Mouse (Mus musculus) CD4-positive, CD25-positive, alpha-beta regulatory T cell, adult 4 months (primary cell): ENCODE data around the gene Zmynd8. TPM values are rescaled to one million over a fixed set of nuclear protein-coding genes. Genes with fewer than 3 reads are reported as not detected.

Experiments
- ATAC-seq: one replicate; pipeline ENCODE4 v1.8.0; 2017
- polyA plus RNA-seq, 2 experiments: library from polyadenylated mRNA; unstranded; fragments of 100-300 nt; shearing (Covaris generic); gene quantifications; one replicate each; pipeline ENCODE4 v1.2.1; 2017

Gene Zmynd8
- polyA plus RNA-seq, 2 experiments from 2014 or later: 66.6 to 75.4 TPM

DNA sequence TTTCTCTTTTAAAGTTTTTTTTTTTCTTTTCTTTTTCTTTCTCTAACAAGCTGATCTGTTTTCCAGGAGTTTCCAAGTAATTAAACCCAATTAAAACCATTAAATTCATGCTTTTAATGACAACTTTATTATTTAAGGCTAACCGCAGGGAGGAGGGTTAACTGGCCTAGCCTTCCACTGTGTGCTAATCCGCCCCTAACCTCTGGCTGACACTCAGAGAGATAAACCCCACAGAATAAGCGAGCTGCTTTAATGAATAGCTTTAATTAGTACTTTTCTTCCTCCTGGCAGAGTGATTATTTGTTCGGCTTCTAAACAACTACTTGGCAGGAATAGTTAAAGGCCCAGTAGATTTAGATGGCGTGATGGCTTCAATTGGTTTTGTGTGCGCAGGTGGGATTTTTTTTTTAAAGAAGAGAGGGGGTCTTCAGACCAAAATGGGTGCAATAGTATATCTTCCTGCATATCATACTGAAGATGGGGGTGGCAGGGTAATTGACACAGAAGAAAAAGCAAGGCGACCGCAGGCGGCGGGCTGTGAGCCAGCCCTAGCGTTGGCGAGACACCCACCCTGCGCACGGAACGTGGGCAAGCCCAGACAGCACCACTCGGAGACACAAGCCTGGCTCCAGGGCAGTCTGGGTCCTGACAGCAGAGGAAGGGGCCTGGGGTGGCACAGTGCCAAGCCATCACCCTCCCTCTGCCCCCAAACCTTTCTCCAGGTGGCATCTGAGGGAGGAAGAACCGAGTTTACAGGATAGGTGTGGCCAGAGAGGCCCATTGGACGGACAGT is 153.3 kb downstream of the Zmynd8 start:
- ATAC-seq: no peak

DNA sequence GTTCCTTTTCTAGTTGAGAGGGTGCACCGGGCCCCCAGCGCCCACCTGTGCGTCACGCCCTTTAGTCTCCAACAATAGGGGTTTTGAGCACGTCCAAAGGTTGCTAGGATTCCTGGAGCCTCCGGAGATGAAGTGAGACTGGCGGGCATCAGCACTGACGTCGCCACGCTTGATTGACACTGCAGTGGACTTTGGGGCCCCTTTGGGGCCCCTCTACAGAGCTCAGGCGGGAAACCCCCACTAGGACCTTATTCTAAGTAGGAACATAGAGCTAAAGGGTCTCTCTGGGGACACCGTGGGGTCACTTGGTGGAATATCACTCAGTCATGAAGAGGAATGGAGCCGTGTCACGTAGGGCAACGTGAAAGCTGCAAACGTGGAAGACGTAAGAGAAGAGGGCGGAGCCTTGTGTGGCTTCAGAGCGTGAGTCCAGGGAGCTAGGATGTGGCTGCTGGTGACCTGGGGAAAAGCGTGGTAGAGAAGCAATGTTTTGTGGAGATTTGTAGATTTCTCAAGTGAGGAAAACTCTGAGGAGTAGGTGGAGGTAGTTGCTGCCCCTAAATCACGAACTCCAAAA is 156.5 kb downstream of the Zmynd8 start:
- no peak for ATAC-seq

DNA sequence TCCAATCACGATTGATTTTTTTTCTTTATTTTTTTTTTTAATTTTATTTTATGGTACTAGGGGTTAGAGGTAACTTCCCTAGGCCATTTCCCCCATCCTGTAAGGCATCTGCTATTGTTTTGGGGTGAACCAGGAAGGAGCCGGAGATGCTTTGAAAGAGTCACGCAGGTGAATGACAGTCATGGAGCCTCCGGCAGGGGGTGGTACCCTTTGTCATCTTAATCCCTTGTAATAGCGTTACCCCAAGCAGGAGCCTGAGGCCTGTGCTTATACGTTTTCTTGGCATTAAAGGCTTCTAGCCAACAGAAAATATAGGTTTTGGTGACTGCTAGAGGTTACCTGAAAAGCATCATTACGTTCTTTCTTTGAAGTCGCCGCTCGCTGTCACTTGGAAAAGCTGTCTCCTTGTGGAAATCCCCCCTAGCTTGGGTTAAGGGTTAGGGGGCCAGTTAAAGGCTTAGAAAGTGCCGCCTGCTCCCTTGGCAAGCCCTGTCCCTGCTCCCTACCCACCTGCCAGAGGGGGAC is 157.2 kb downstream of the Zmynd8 start:
- no peak for ATAC-seq

GRCm38 (mm10) chr2:165740982-165741381 is 157.8 kb downstream of the Zmynd8 start:
- no peak for ATAC-seq

DNA sequence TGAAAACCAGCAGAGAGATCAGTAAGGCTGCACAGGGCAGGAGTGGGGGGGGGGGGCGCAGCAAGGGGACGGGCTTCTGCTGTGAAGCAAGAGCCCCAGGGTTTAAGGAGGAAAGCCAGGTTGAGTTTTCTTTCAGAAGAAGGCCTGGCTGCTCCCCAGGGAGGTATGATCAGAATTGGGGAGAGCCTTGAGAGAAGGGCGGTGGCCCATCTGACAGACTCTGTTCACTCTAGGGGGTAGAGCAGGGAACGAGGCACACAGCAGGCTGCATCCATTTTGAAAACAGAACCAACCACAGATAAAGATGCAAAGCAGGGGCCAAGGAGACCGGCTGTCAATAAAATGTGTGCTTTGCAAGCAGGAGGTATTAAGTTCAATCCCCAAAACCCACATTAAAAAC is 158.4 kb downstream of the Zmynd8 start:
- no peak for ATAC-seq

GRCm38 (mm10) chr2:165736297-165736696 is 162.5 kb downstream of the Zmynd8 start:
- ATAC-seq: no peak

Other genes starting within 250 kb of the Zmynd8 start
- 10 to 100 TPM; 78.6 to 87.5 TPM for gene Ncoa3, start 93.6 kb upstream of the Zmynd8 start, polyA plus RNA-seq